Mouse (Mus musculus) spleen, adult 2 months (tissue): ENCODE measurements around the gene Inhbe.

Experiments used
- CTCF ChIP-seq: fragments of 200-500 bp; IDR thresholded peaks from 2 replicates; pipeline ENCODE4 v1.5.1; 2011; ENCODE audit warnings: mild to moderate bottlenecking, inconsistent platforms; ENCODE audit not compliant: insufficient read depth, insufficient read length, insufficient replicate concordance; ENCODE audit errors: extremely low read depth
- POLR2A ChIP-seq: fragments of 200-500 bp; IDR thresholded peaks from 2 replicates; pipeline ENCODE4 v1.6.1; 2011; ENCODE audit warnings: low read depth, low read length, inconsistent platforms

DNA sequence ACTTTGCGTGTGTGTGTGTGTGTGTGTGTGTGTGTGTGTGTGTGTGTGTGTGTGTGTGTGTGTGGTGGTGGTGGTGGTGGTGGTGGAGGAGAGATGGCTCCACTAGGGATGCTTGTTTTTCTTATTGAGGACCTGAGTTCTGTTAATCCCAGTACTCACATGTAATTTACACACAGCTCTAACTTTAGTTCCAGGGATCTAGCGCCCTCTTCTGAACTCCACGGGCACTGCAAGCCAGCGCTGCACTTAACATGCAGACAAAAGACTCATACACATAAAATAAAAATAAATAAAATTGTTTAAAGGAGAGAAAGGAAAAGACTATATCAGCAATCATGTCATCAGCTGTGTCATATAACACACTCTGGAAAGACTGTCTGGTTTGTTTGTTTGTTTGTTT lies 5.3 kb downstream of the Inhbe start:
- no peak for TF ChIP-seq POLR2A
- no peak for TF ChIP-seq CTCF
